Mouse (Mus musculus): ENCODE results near the gene Cryaa. TPM values are rescaled to one million over a fixed set of nuclear protein-coding genes. Genes with fewer than 3 reads are reported as not detected.

Cryaa gene
- not detected in 2 replicates for polyA plus RNA-seq (2012; ENCODE audit: insufficient read depth, insufficient read length, missing spikeins)

DNA sequence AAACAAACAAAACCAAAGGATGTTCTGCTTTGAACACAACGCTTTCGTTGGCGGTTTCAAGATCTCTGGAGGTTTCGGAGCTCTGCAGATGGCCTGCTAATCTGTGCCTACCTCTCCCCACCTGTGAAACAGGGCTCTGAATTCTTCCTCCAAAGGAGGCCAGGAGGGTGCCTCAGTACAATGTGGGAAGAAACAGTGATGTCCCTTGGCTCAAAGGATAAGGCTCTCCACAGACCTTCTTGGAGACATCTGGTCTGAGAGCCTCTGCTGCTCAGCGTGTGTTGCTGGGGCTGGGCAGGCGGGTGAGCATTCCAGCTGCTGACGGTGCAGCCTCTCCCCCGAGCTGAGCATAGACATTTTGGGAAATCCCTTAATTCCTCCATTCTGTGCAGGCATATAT, at the start of gene Cryaa:
Gene Cryaa, plus strand, starts transcription at position 301 of the 400 bp plus-strand sequence.
- no peak within 1 kb of the TSS for H3K27ac ChIP-seq (replicated peaks; ENCODE audit: low read depth, low read length)
- no peak within 1 kb of the TSS for H3K4me3 ChIP-seq (ENCODE audit: insufficient read depth, low read depth, low read length)
- H3K4me1 ChIP-seq (ENCODE audit: control insufficient read depth, insufficient read depth, insufficient read length, low read length) = no peaks in the 10 kb centered on the region

DNA sequence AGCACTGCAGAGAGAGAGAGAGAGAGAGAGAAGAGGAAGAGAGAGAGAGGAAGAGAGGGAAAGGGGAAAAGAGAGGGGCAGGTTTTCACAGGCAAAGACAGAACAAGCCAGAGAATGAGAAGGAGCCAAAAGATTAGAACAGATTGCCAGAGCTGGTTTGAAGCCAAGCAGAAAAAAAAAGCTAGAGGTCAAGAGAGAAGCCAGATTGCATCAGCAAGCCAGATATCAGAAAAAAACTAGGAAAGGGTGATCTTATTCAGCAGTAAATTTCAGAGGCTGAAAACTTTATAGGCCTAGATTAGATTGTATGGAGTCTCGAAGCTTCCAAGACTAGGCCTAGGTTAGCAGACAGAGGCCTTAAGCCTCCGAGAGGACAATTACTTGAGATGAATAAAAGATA, 49.6 kb upstream of the Cryaa start:
- H3K4me3 ChIP-seq (ENCODE audit: insufficient read depth, low read depth, low read length) = no peak overlapping the region
- no peaks in the 10 kb centered on the region for H3K4me1 ChIP-seq (ENCODE audit: control insufficient read depth, insufficient read depth, insufficient read length, low read length)
- H3K27ac ChIP-seq (replicated peaks; ENCODE audit: low read depth, low read length) = no peak overlapping the region

DNA sequence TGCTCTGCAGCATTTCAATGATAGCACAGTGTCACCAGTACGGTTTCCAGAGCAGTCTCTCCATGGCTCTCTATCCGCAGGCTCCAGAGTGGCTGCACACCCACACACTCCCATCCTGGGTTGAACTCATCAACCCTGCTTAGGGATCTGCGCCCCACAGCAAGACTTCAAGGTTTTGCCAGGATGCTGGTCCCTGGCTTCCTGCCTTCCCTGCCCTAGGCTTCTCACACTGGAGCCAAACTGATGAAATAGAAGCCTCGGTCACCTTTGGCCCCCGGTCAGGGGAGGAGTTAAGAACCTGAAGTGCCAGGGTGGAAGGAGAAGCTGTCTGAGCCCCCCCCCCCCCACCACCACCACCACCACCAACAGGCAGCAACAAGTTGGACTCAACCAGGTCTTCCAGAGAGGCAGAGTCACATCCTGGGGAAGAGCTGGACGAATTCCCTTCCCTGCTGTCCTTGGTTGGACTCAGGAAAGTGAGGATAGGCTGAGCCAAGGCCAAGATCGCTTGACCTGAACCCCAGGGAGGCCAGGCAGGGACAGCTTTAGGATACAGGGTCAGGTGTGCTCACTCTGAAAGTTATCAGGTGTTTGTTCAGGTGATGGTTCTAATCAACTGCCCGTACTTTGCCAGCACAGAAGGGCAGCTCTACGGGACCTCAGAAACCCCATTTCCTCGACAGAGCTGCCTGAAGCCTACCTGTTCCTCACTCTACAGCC, 46.4 kb upstream of the Cryaa start:
- no peaks in the 10 kb centered on the region for H3K4me1 ChIP-seq (ENCODE audit: control insufficient read depth, insufficient read depth, insufficient read length, low read length)
- H3K4me3 ChIP-seq (ENCODE audit: insufficient read depth, low read depth, low read length) = no peak overlapping the region
- H3K27ac ChIP-seq (replicated peaks; ENCODE audit: low read depth, low read length) = no peak overlapping the region

GRCm38 (mm10) chr17:31633007-31633406, 44.6 kb upstream of the Cryaa start:
- Histone ChIP-seq H3K4me3 (ENCODE audit: insufficient read depth, low read depth, low read length) (no peak overlapping the region), H3K4me1 (ENCODE audit: control insufficient read depth, insufficient read depth, insufficient read length, low read length) (peaks cover 7% of the 10 kb centered on the region; the same call in 1 of the 2 replicates), H3K27ac (replicated peaks; ENCODE audit: low read depth, low read length) (no peak overlapping the region)

- H3K4me3 ChIP-seq (ENCODE audit: insufficient read depth, low read depth, low read length) = no peak overlapping the region
- no peak overlapping the region for H3K27ac ChIP-seq (replicated peaks; ENCODE audit: low read depth, low read length)
- H3K4me1 ChIP-seq (ENCODE audit: control insufficient read depth, insufficient read depth, insufficient read length, low read length) = peaks cover 7% of the 10 kb centered on the region; the same call in 1 of the 2 replicates
These were observed 42.7 kb upstream of the Cryaa start for GRCm38 (mm10) chr17:31634896-31635295.

DNA sequence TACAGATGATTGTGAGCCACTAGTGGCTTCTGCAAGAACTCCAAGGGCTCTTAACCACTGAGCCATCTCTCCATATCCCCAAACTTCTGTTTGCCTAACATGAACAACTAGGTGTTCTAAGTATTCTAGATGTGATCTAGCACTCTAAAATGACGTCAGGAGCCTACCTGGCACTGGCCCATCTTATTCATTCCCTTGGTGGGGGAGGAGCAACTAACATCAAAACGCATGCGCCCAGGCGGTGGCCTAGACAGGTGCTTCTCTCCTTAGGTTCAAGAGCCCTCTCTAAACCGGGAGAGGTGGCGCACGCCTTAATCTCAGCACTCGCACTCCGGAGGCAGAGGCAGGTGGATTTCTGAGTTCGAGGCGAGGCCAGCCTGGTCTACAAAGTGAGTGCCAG, 41.8 kb upstream of the Cryaa start:
- Histone ChIP-seq H3K4me1 (ENCODE audit: control insufficient read depth, insufficient read depth, insufficient read length, low read length) (peaks cover 7% of the 10 kb centered on the region; the same call in 1 of the 2 replicates), H3K4me3 (ENCODE audit: insufficient read depth, low read depth, low read length) (no peak overlapping the region), H3K27ac (replicated peaks; ENCODE audit: low read depth, low read length) (no peak overlapping the region)

GRCm38 (mm10) chr17:31636277-31636941, 41.2 kb upstream of the Cryaa start:
- H3K4me1 ChIP-seq (ENCODE audit: control insufficient read depth, insufficient read depth, insufficient read length, low read length) = peaks cover 7% of the 10 kb centered on the region; the same call in 1 of the 2 replicates
- peak overlapping the region; percentile 51 for H3K4me3 ChIP-seq (ENCODE audit: insufficient read depth, low read depth, low read length)
- H3K27ac ChIP-seq (replicated peaks; ENCODE audit: low read depth, low read length) = no peak overlapping the region

GRCm38 (mm10) chr17:31636942-31637811, 40.4 kb upstream of the Cryaa start, which contains the start of gene Cbs:
TSS of gene Cbs (minus strand) at chr17:31637238.
- peak within 1 kb of the TSS; percentile 51 for H3K4me3 ChIP-seq (ENCODE audit: insufficient read depth, low read depth, low read length)
- H3K27ac ChIP-seq (replicated peaks; ENCODE audit: low read depth, low read length) = no peak within 1 kb of the TSS
- peaks cover 7% of the 10 kb centered on the region; the same call in 1 of the 2 replicates for H3K4me1 ChIP-seq (ENCODE audit: control insufficient read depth, insufficient read depth, insufficient read length, low read length)

- no peak overlapping the region for H3K27ac ChIP-seq (replicated peaks; ENCODE audit: low read depth, low read length)
- no peak overlapping the region for H3K4me3 ChIP-seq (ENCODE audit: insufficient read depth, low read depth, low read length)
- H3K4me1 ChIP-seq (ENCODE audit: control insufficient read depth, insufficient read depth, insufficient read length, low read length) = peaks cover 7% of the 10 kb centered on the region; the same call in 1 of the 2 replicates
These were observed 39.6 kb upstream of the Cryaa start for GRCm38 (mm10) chr17:31637866-31638570.

- Histone ChIP-seq H3K27ac (replicated peaks; ENCODE audit: low read depth, low read length) (no peak overlapping the region), H3K4me3 (ENCODE audit: insufficient read depth, low read depth, low read length) (no peak overlapping the region), H3K4me1 (ENCODE audit: control insufficient read depth, insufficient read depth, insufficient read length, low read length) (peaks cover 7% of the 10 kb centered on the region; the same call in 1 of the 2 replicates)
These were observed 38.0 kb upstream of the Cryaa start for GRCm38 (mm10) chr17:31639651-31640050.

DNA sequence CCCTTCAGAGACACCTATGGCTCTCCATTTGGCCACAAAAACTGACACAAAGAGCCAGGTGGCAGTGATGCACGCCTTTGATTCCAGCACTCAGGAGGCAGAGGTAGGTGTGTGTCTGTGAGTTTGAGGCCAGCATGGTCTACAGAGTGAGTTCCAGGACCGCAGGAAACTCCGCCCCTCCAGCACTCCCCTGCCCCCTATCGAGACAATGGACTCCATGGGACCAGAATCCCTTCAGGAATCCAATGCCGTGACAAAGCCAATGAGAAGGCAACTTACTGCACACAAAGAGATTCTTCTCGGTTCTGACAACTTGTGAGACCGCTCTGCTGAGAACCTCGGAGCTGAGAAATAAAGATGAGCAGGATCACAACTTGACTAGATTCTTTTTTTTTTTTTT, 35.3 kb upstream of the Cryaa start:
- H3K4me3 ChIP-seq (ENCODE audit: insufficient read depth, low read depth, low read length) = no peak overlapping the region
- H3K4me1 ChIP-seq (ENCODE audit: control insufficient read depth, insufficient read depth, insufficient read length, low read length) = 0 out of 2 replicates have a peak, but pooled peaks cover 2% of the 10 kb centered on the region
- no peak overlapping the region for H3K27ac ChIP-seq (replicated peaks; ENCODE audit: low read depth, low read length)

DNA sequence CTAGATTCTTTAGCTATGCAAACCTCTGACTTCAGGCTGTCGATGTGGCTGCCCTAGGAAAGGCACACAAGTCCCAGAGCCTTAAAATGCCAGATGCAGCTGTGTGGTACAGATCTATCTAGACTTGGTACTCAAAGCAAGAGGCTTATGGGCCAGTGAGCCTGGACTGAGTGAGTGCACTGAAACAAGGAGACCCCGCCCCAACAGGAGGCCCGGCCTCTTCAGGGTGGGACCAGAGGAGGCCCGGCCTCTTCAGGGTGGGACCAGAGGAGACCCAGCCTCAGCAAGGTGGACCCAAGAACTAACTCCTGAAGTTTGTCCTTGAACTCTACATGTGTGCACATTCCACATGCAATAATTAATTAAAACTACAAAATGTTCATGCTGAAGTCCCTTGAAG, 34.7 kb upstream of the Cryaa start:
- Histone ChIP-seq H3K4me3 (ENCODE audit: insufficient read depth, low read depth, low read length) (no peak overlapping the region), H3K27ac (replicated peaks; ENCODE audit: low read depth, low read length) (no peak overlapping the region), H3K4me1 (ENCODE audit: control insufficient read depth, insufficient read depth, insufficient read length, low read length) (no peaks in the 10 kb centered on the region)

GRCm38 (mm10) chr17:31646199-31647002, 31.2 kb upstream of the Cryaa start:
- H3K4me3 ChIP-seq (ENCODE audit: insufficient read depth, low read depth, low read length) = no peak overlapping the region
- H3K27ac ChIP-seq (replicated peaks; ENCODE audit: low read depth, low read length) = no peak overlapping the region
- H3K4me1 ChIP-seq (ENCODE audit: control insufficient read depth, insufficient read depth, insufficient read length, low read length) = no peaks in the 10 kb centered on the region

- Histone ChIP-seq H3K4me3 (ENCODE audit: insufficient read depth, low read depth, low read length) (no peak overlapping the region), H3K27ac (replicated peaks; ENCODE audit: low read depth, low read length) (no peak overlapping the region), H3K4me1 (ENCODE audit: control insufficient read depth, insufficient read depth, insufficient read length, low read length) (peaks cover 6% of the 10 kb centered on the region)
These were observed 25.5 kb upstream of the Cryaa start for GRCm38 (mm10) chr17:31652152-31652551.
